Mouse (Mus musculus) liver, adult (tissue): ENCODE results near the gene Jag1.

ENCODE experiments used
- GATA4 ChIP-seq: IDR thresholded peaks from 2 replicates; pipeline ENCODE4 v1.6.1; 2014; ENCODE audit warnings: mild to moderate bottlenecking, low read length; ENCODE audit not compliant: insufficient replicate concordance

The Jag1 gene

GRCm38 (mm10) chr2:137109321-137110213, 6.9 kb downstream of the Jag1 start:
- TF ChIP-seq GATA4, result no peak

GRCm38 (mm10) chr2:137107946-137108345, 8.5 kb downstream of the Jag1 start:
- no peak for TF ChIP-seq GATA4

- no peak for TF ChIP-seq GATA4
These were observed 9.2 kb downstream of the Jag1 start for GRCm38 (mm10) chr2:137107203-137107602.

GRCm38 (mm10) chr2:137101074-137101473, 15.4 kb downstream of the Jag1 start:
- TF ChIP-seq GATA4, result no peak

GRCm38 (mm10) chr2:137099211-137099734, 17.2 kb downstream of the Jag1 start:
- no peak for TF ChIP-seq GATA4

- no peak for TF ChIP-seq GATA4
These were observed 18.0 kb downstream of the Jag1 start for GRCm38 (mm10) chr2:137098269-137099035.

GRCm38 (mm10) chr2:137096981-137097460, 19.4 kb downstream of the Jag1 start:
- no peak for TF ChIP-seq GATA4

- TF ChIP-seq GATA4, result no peak
These were observed 22.1 kb downstream of the Jag1 start for GRCm38 (mm10) chr2:137094301-137094700.

GRCm38 (mm10) chr2:137093298-137093630, 23.2 kb downstream of the Jag1 start:
- TF ChIP-seq GATA4, result no peak

- TF ChIP-seq GATA4, result no peak
These were observed 23.7 kb downstream of the Jag1 start for GRCm38 (mm10) chr2:137092523-137093297.

- TF ChIP-seq GATA4, result no peak
These were observed 24.5 kb downstream of the Jag1 start for GRCm38 (mm10) chr2:137091766-137092522.

- TF ChIP-seq GATA4, result no peak
These were observed 28.7 kb downstream of the Jag1 start for GRCm38 (mm10) chr2:137087705-137088104.

- no peak for TF ChIP-seq GATA4
These were observed 29.6 kb downstream of the Jag1 start for GRCm38 (mm10) chr2:137086621-137087395.

GRCm38 (mm10) chr2:137085257-137085656, 31.2 kb downstream of the Jag1 start:
- no peak for TF ChIP-seq GATA4
